Mouse (Mus musculus) embryonic facial prominence, embryonic 14.5 days (tissue): ENCODE measurements around the gene Cenpx. TPM values are rescaled to one million over a fixed set of nuclear protein-coding genes. Genes with fewer than 3 reads are reported as not detected.
"Not testable (repeated sequence)": the region's sequence is repeated elsewhere in the genome, so short reads cannot be mapped to it uniquely, and the experiment has no call there.

Source experiments
- ATAC-seq: fragments of 200-750 bp; cut with Nextera tagmentation; 2 replicates; pipeline ENCODE4 v1.8.0; 2017; ENCODE audit warnings: low read depth, moderate number of reproducible peaks, moderate TSS enrichment
- DNase-seq: peaks from one replicate; pipeline ENCODE4 v3.0.0-alpha.2; 2015; ENCODE audit warnings: low spot score
- H3K27ac ChIP-seq: fragments of 300-500 bp; sonication (generic); replicated peaks from 2 replicates; pipeline ENCODE4 v1.5.1; 2014; ENCODE audit warnings: low read depth, mild to moderate bottlenecking, low read length, moderate library complexity
- H3K27me3 ChIP-seq: fragments of 300-500 bp; sonication (generic); replicated peaks from 2 replicates; pipeline ENCODE4 v1.6.1; 2014; ENCODE audit warnings: low read length; ENCODE audit not compliant: control insufficient read depth, insufficient read depth
- H3K36me3 ChIP-seq: fragments of 300-500 bp; sonication (generic); 2 replicates; pipeline ENCODE4 v1.6.1; 2014; ENCODE audit warnings: low read length, mixed read lengths; ENCODE audit not compliant: control insufficient read depth, insufficient read depth
- H3K4me1 ChIP-seq: fragments of 300-500 bp; sonication (generic); 2 replicates; pipeline ENCODE4 v1.6.1; 2014; ENCODE audit warnings: antibody characterized with exemption, low read length; ENCODE audit not compliant: control insufficient read depth, insufficient read depth
- H3K4me2 ChIP-seq: fragments of 300-500 bp; sonication (generic); 2 replicates; pipeline ENCODE4 v1.6.1; 2014; ENCODE audit warnings: low read depth, mild to moderate bottlenecking, low read length, moderate library complexity, mixed read lengths
- H3K4me3 ChIP-seq: fragments of 300-500 bp; sonication (generic); 2 replicates; pipeline ENCODE4 v1.5.1; 2014; ENCODE audit warnings: low read depth, mild to moderate bottlenecking, low read length
- H3K9ac ChIP-seq: fragments of 300-500 bp; sonication (generic); 2 replicates; pipeline ENCODE4 v1.6.1; 2014; ENCODE audit warnings: low read depth, mild to moderate bottlenecking, low read length, moderate library complexity, mixed read lengths
- H3K9me3 ChIP-seq: fragments of 300-500 bp; sonication (generic); 2 replicates; pipeline ENCODE4 v1.6.1; 2016; ENCODE audit warnings: low read length; ENCODE audit not compliant: control insufficient read depth
- WGBS: fragments of 180-500 bp; shearing (Covaris S2); extraction: QIAGEN DNeasy Blood & Tissue Kit; methylation state at CpG from one replicate; pipeline ENCODE4 v1.1.7; 2014; 5-methylcytosine and 5-hydroxymethylcytosine counted together
- polyA plus RNA-seq: library from polyadenylated mRNA; unstranded; fragments of >200 nt; fragmentation: Nextera tagmentation; extraction: Ambion mirVana; gene quantifications from 2 replicates; pipeline ENCODE4 v1.2.1, GENCODE M21; 2014

The Cenpx gene
- polyA plus RNA-seq, 1 experiment from 2014 or later, result 145 TPM

- H3K4me3 ChIP-seq, result no peak overlapping the region
- no peak for DNase-seq
- no peak overlapping the region for H3K27ac ChIP-seq
- peaks cover 51% of the 10 kb centered on the region for H3K36me3 ChIP-seq
- H3K4me1 ChIP-seq, result 0 out of 2 replicates have a peak, but pooled peaks cover 5% of the 10 kb centered on the region
- no peak for ATAC-seq
- H3K4me2 ChIP-seq, result no peak overlapping the region
- H3K9me3 ChIP-seq, result no peaks in the 10 kb centered on the region
- 88% methylated on average over 3 of the region's 3 CpGs for WGBS
- no peak overlapping the region for H3K9ac ChIP-seq
- H3K27me3 ChIP-seq, result no peaks in the 10 kb centered on the region
These were observed 30.0 kb downstream of the Cenpx start for GRCm38 (mm10) chr11:120683536-120683935.

GRCm38 (mm10) chr11:120682683-120683082, 30.9 kb downstream of the Cenpx start:
- no peaks in the 10 kb centered on the region for H3K9me3 ChIP-seq
- 0 out of 2 replicates have a peak, but pooled peaks cover 5% of the 10 kb centered on the region for H3K4me1 ChIP-seq
- no peak overlapping the region for H3K4me2 ChIP-seq
- ATAC-seq (no peak), DNase-seq (no peak)
- H3K27me3 ChIP-seq, result no peaks in the 10 kb centered on the region
- no peak overlapping the region for H3K27ac ChIP-seq
- no peak overlapping the region for H3K4me3 ChIP-seq
- no peak overlapping the region for H3K9ac ChIP-seq
- H3K36me3 ChIP-seq, result peaks cover 56% of the 10 kb centered on the region
- WGBS, result 91% methylated on average over 5 of the region's 5 CpGs

DNA sequence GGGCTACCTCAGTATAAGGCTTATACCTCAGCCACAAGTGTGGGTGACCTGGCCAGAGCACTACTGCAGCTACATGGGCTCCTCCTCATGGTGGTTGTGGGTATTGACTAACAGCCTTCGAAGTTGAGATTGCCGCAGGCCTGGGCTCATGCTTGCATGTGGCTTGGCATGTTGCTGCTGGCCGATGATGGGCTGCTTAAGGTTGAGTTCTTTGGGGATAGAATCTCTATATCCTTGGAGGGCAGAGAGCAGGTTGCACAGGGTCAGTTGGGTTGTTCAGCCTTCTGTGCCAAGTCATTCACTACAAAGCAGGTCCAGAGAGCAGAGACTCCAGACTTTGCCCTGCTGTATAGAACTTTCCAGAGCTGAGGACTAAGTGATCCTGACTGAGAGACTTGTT, 33.6 kb downstream of the Cenpx start:
- H3K9me3 ChIP-seq, result no peaks in the 10 kb centered on the region
- no peak for DNase-seq
- H3K27ac ChIP-seq, result no peak overlapping the region
- 57% methylated on average over 3 of the region's 3 CpGs for WGBS
- H3K27me3 ChIP-seq, result no peaks in the 10 kb centered on the region
- H3K4me2 ChIP-seq, result no peak overlapping the region
- no peak overlapping the region for H3K9ac ChIP-seq
- ATAC-seq, result no peak
- H3K36me3 ChIP-seq, result peaks cover 55% of the 10 kb centered on the region
- H3K4me1 ChIP-seq, result no peaks in the 10 kb centered on the region
- no peak overlapping the region for H3K4me3 ChIP-seq

DNA sequence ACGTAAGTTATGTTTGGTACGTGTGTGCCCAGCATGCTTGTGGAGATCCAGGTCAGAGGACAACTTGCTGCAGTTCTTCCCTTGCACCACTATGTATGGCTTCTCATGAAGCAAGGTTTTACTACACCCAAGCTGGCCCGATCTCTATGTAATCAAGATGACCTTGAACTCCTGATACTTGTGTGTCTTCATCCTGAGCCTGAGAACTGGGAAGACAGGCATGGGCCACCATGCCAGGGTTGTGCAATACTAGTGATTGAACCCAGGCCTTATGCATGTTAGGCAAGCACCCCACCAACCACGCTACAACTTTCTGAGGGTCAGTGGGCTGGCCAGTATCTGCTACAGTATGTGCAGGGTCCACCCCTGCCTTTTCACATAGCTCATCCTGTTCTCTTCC, 36.6 kb downstream of the Cenpx start:
- ATAC-seq, result no peak
- WGBS, result 88% methylated on average over 4 of the region's 4 CpGs
- H3K4me1 ChIP-seq, result peaks cover 11% of the 10 kb centered on the region; the same call in 1 of the 2 replicates
- no peak overlapping the region for H3K9ac ChIP-seq
- H3K4me2 ChIP-seq, result no peak overlapping the region
- H3K36me3 ChIP-seq, result peaks cover 47% of the 10 kb centered on the region
- no peaks in the 10 kb centered on the region for H3K9me3 ChIP-seq
- no peak for DNase-seq
- H3K27me3 ChIP-seq, result no peaks in the 10 kb centered on the region
- no peak overlapping the region for H3K4me3 ChIP-seq
- H3K27ac ChIP-seq, result no peak overlapping the region

GRCm38 (mm10) chr11:120675875-120676274, 37.7 kb downstream of the Cenpx start:
- H3K4me2 ChIP-seq, H3K4me3 ChIP-seq, H3K9ac ChIP-seq, H3K27ac ChIP-seq, H3K27me3 ChIP-seq, ATAC-seq, H3K9me3 ChIP-seq, DNase-seq: not testable (repeated sequence)
- peaks cover 40% of the 10 kb centered on the region for H3K36me3 ChIP-seq
- peaks cover 11% of the 10 kb centered on the region; the same call in 1 of the 2 replicates for H3K4me1 ChIP-seq
- 82% methylated on average over 4 of the region's 5 CpGs for WGBS

DNA sequence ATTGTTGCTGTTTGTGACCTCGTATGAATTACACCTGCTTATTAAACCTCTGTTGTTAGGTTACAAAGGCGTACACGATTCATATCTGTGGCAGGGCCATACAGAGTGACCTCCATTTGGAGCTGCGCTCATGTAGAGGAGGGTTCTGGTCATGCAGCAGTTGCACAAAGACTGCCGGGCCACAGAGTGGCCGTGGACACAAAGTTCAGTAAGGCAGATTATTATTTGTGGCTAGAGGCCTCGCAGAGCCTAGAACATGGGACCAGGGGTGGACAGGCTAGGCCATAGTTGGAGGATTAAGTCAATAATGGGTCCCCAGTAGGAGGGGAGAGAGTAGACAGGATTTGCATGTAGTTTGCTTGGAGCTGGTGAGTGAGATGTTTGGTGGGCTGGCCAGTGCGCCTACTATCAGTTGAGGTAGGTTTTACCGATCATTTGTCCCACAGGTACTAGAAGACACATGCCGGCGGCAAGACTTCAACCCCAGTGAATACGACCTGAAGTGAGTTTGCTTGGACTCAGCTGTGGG, 39.9 kb downstream of the Cenpx start:
- Histone ChIP-seq H3K9me3 (no peaks in the 10 kb centered on the region), H3K36me3 (peaks cover 20% of the 10 kb centered on the region), H3K27me3 (no peaks in the 10 kb centered on the region), H3K4me3 (peak overlapping the region; percentile 78), H3K4me1 (peaks cover 11% of the 10 kb centered on the region; the same call in 1 of the 2 replicates), H3K27ac (peak overlapping the region; percentile 88), H3K4me2 (peak overlapping the region; percentile 71), H3K9ac (peak overlapping the region; percentile 84)
- no peak for DNase-seq
- ATAC-seq, result peak; percentile 5; the same call in 1 of the 2 replicates
- WGBS, result 39% methylated on average over 12 of the region's 12 CpGs

- Histone ChIP-seq H3K4me1 (peaks cover 11% of the 10 kb centered on the region; the same call in 1 of the 2 replicates), H3K27ac (peak within 1 kb of the TSS; percentile 88), H3K9me3 (no peaks in the 10 kb centered on the region), H3K4me3 (peak within 1 kb of the TSS; percentile 78), H3K36me3 (peaks cover 13% of the 10 kb centered on the region; the same call in 1 of the 2 replicates), H3K4me2 (peak within 1 kb of the TSS; percentile 71), H3K9ac (peak within 1 kb of the TSS; percentile 84), H3K27me3 (no peaks in the 10 kb centered on the region)
- ATAC-seq, result peak; percentile 98
- DNase-seq, result peak; percentile 98
- WGBS, result 1% methylated on average over 51 of the region's 83 CpGs
These were observed 40.6 kb downstream of the Cenpx start, which contains the start of gene Aspscr1 for GRCm38 (mm10) chr11:120672687-120673593. TSS of gene Aspscr1 (plus strand) at chr11:120672973.

DNA sequence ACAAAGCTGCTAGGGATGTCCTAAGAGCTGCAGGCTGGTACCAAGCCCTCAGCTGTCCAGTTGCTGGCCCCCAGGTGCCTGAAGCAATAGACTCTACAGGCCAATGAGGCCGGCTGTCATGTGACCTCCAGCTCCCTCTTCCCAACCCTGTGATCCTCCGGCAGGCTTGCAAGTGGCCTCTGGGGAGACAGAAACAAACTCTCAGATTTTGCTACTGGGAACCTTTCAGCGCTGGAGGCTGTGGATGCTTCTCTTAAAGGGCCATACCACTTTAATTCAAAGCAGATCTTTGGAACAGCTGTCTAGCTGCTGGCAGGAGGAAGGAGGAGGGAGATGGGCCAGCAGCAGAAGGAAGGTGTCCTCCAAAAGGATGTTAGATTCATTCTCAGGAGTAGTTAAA, 46.9 kb downstream of the Cenpx start:
- no peak overlapping the region for H3K4me3 ChIP-seq
- H3K4me2 ChIP-seq, result no peak overlapping the region

More for the DNA sequence above, 46.9 kb downstream of the Cenpx start:
- Histone ChIP-seq H3K4me1 (peaks cover 4% of the 10 kb centered on the region), H3K27me3 (peaks cover 22% of the 10 kb centered on the region), H3K9ac (peak overlapping the region; percentile 5; the same call in 1 of the 2 replicates), H3K27ac (no peak overlapping the region), H3K36me3 (no peaks in the 10 kb centered on the region), H3K9me3 (no peaks in the 10 kb centered on the region)
- DNase-seq (peak; percentile 45), ATAC-seq (no peak)
- WGBS, result 0% methylated on average over 3 of the region's 3 CpGs
